Mouse (Mus musculus): ENCODE measurements around the gene Spef1.

GRCm38 (mm10) chr2:131138760-131139159 lies 48.3 kb downstream of the Spef1 start:
- TF ChIP-seq EP300 (optimal IDR thresholded peaks at IDR 0.05) (no peak), CTCF (IDR thresholded peaks at IDR 0.05; ENCODE audit: low read depth) (no peak)

Measured in stomach, postnatal 0 days (tissue).